Mouse (Mus musculus) gastrocnemius, adult 18-20 months (tissue): ENCODE measurements around the gene Ifnl2. TPM values are rescaled to one million over a fixed set of nuclear protein-coding genes. Genes with fewer than 3 reads are reported as not detected.

Experiments
- DNase-seq: peaks from one replicate; pipeline ENCODE4 v3.0.0; 2021; ENCODE audit warnings: low spot score
- total RNA-seq, 2 experiments: library from RNA; stranded (reverse); gene quantifications; 2 replicates each; pipeline ENCODE4 v1.2.3; 2021

Gene Ifnl2
- total RNA-seq, 2 experiments from 2014 or later, result not detected

GRCm38 (mm10) chr7:28492310-28492709 lies 17.9 kb downstream of the Ifnl2 start:
- DNase-seq, result no peak

- no peak for DNase-seq
Measured at GRCm38 (mm10) chr7:28490903-28491302, 19.4 kb downstream of the Ifnl2 start.

GRCm38 (mm10) chr7:28490410-28490809 lies 19.8 kb downstream of the Ifnl2 start:
- peak; percentile 32 for DNase-seq

GRCm38 (mm10) chr7:28488030-28488491 lies 22.2 kb downstream of the Ifnl2 start:
- DNase-seq, result no peak

- DNase-seq, result no peak
Measured at GRCm38 (mm10) chr7:28484192-28484591, 26.1 kb downstream of the Ifnl2 start.

- DNase-seq, result no peak
Measured at GRCm38 (mm10) chr7:28482854-28483253, 27.4 kb downstream of the Ifnl2 start.

GRCm38 (mm10) chr7:28478854-28479253 lies 31.4 kb downstream of the Ifnl2 start:
- DNase-seq, result no peak

- no peak for DNase-seq
Measured at GRCm38 (mm10) chr7:28477363-28477762, 32.9 kb downstream of the Ifnl2 start.

GRCm38 (mm10) chr7:28476191-28476590 lies 34.1 kb downstream of the Ifnl2 start:
- DNase-seq, result no peak

- no peak for DNase-seq
Measured at GRCm38 (mm10) chr7:28467213-28467751, 43.0 kb downstream of the Ifnl2 start.

GRCm38 (mm10) chr7:28466721-28467212 lies 43.5 kb downstream of the Ifnl2 start:
- DNase-seq, result no peak

- DNase-seq, result no peak
Measured at GRCm38 (mm10) chr7:28464416-28465212, 45.6 kb downstream of the Ifnl2 start.

- DNase-seq, result no peak
Measured at GRCm38 (mm10) chr7:28462769-28463168, 47.5 kb downstream of the Ifnl2 start.

- no peak for DNase-seq
Measured at GRCm38 (mm10) chr7:28460361-28460760, 49.9 kb downstream of the Ifnl2 start.

Other genes starting within 250 kb of the Ifnl2 start
- gene Eid2, start 242.6 kb downstream of the Ifnl2 start, total RNA-seq, result 1 to 10 TPM; 3.9 to 4.6 TPM
- gene Eid2b, start 232.7 kb downstream of the Ifnl2 start, total RNA-seq, result 1 to 10 TPM; 6.3 to 6.9 TPM
- not detected for gene Selenov, start 219.3 kb downstream of the Ifnl2 start, total RNA-seq
- gene Dll3, start 208.2 kb downstream of the Ifnl2 start, total RNA-seq, result not detected
- gene Timm50, start 198.4 kb downstream of the Ifnl2 start, total RNA-seq, result 10 to 100 TPM; 40.4 to 48.4 TPM
- gene Supt5, start 171.7 kb downstream of the Ifnl2 start, total RNA-seq, result 10 to 100 TPM; 66.9 to 67.5 TPM
- 100 to 1,000 TPM; 385 to 425 TPM for gene Rps16, start 159.8 kb downstream of the Ifnl2 start, total RNA-seq
- 1 to 10 TPM; 4.8 to 5.9 TPM for gene Plekhg2, start 137.9 kb downstream of the Ifnl2 start, total RNA-seq
- gene Zfp36, start 130.2 kb downstream of the Ifnl2 start, total RNA-seq, result 10 to 100 TPM; 10.1 to 37.0 TPM
- gene Med29, start 117.7 kb downstream of the Ifnl2 start, total RNA-seq, result 10 to 100 TPM; 22.7 to 24.1 TPM
- 10 to 100 TPM; 29.5 to 31.2 TPM for gene Paf1, start 117.5 kb downstream of the Ifnl2 start, total RNA-seq
- 1 to 10 TPM in 1 of 2 experiments, under 1 TPM in 1; 0.82 to 1.8 TPM for gene Gmfg, start 73.0 kb downstream of the Ifnl2 start, total RNA-seq
- under 1 TPM; 0.16 to 0.26 TPM for gene Lrfn1, start 58.5 kb downstream of the Ifnl2 start, total RNA-seq
- gene Ifnl3, start 12.4 kb upstream of the Ifnl2 start, total RNA-seq, result not detected
- gene Sycn, start 30.4 kb upstream of the Ifnl2 start, total RNA-seq, result not detected
- not detected for gene Nccrp1, start 36.8 kb upstream of the Ifnl2 start, total RNA-seq
- 10 to 100 TPM; 13.8 to 15.2 TPM for gene Samd4b, start 87.7 kb upstream of the Ifnl2 start, total RNA-seq
- gene Pak4, start 87.7 kb upstream of the Ifnl2 start, total RNA-seq, result 1 to 10 TPM; 2.2 to 3.8 TPM
- not detected for gene Acp7, start 120.9 kb upstream of the Ifnl2 start, total RNA-seq
- gene Fbxo27, start 182.4 kb upstream of the Ifnl2 start, total RNA-seq, result under 1 TPM; 0.34 to 0.76 TPM
- gene Fbxo17, start 206.3 kb upstream of the Ifnl2 start, total RNA-seq, result 1 to 10 TPM; 3.5 to 3.8 TPM
- gene Mrps12, start 231.4 kb upstream of the Ifnl2 start, total RNA-seq, result 10 to 100 TPM; 43.8 to 44.0 TPM
- gene Sars2, start 231.5 kb upstream of the Ifnl2 start, total RNA-seq, result 10 to 100 TPM; 12.3 to 14.0 TPM
- gene Ccer2, start 245.7 kb upstream of the Ifnl2 start, total RNA-seq, result not detected